Mouse (Mus musculus) inflammation-experienced regulatory T-cells, adult 6 months (primary cell): ENCODE measurements at regions not wholly inside any gene's neighbourhood (a gene's known extent, or its start where the extent isn't known, plus 50 kb on each side); places are given as distances from the start of the nearest gene placed in this dataset.

Source experiments
- ATAC-seq: one replicate; pipeline ENCODE4 v1.8.0; 2017

GRCm38 (mm10) chr3:83556788-83557515 lies 209.2 kb upstream of the Sfrp2 start:
- ATAC-seq: no peak

- no peak for ATAC-seq
These were observed 204.1 kb upstream of the Sfrp2 start for GRCm38 (mm10) chr3:83562026-83562425.

- ATAC-seq: no peak
These were observed 190.6 kb upstream of the Sfrp2 start for GRCm38 (mm10) chr3:83575526-83575925.

GRCm38 (mm10) chr3:83576155-83576554 lies 190.0 kb upstream of the Sfrp2 start:
- ATAC-seq: no peak

GRCm38 (mm10) chr3:83580766-83581165 lies 185.4 kb upstream of the Sfrp2 start:
- ATAC-seq: no peak

- ATAC-seq: no peak
These were observed 183.9 kb upstream of the Sfrp2 start for GRCm38 (mm10) chr3:83582256-83582655.

- ATAC-seq: no peak
These were observed 182.9 kb upstream of the Sfrp2 start for GRCm38 (mm10) chr3:83583071-83583672.

- no peak for ATAC-seq
These were observed 180.0 kb upstream of the Sfrp2 start for GRCm38 (mm10) chr3:83586086-83586485.

GRCm38 (mm10) chr3:83586551-83586950 lies 179.6 kb upstream of the Sfrp2 start:
- no peak for ATAC-seq

GRCm38 (mm10) chr3:83589127-83589526 lies 177.0 kb upstream of the Sfrp2 start:
- no peak for ATAC-seq

GRCm38 (mm10) chr3:83591206-83591605 lies 174.9 kb upstream of the Sfrp2 start:
- ATAC-seq: no peak

- ATAC-seq: no peak
These were observed 172.8 kb upstream of the Sfrp2 start for GRCm38 (mm10) chr3:83593321-83593720.

GRCm38 (mm10) chr3:83601506-83601905 lies 164.6 kb upstream of the Sfrp2 start:
- ATAC-seq: no peak

- ATAC-seq: no peak
These were observed 156.9 kb upstream of the Sfrp2 start for GRCm38 (mm10) chr3:83609095-83609770.

- ATAC-seq: no peak
These were observed 145.7 kb upstream of the Sfrp2 start for GRCm38 (mm10) chr3:83620435-83620834.

- ATAC-seq: no peak
These were observed 133.1 kb upstream of the Sfrp2 start for GRCm38 (mm10) chr3:83633032-83633431.

- ATAC-seq: no peak
These were observed 125.7 kb upstream of the Sfrp2 start for GRCm38 (mm10) chr3:83640433-83640832.

GRCm38 (mm10) chr3:83663716-83664115 lies 102.4 kb upstream of the Sfrp2 start:
- ATAC-seq: no peak

GRCm38 (mm10) chr3:83676147-83676546 lies 90.0 kb upstream of the Sfrp2 start:
- no peak for ATAC-seq

- no peak for ATAC-seq
These were observed 79.5 kb upstream of the Sfrp2 start for GRCm38 (mm10) chr3:83686611-83687010.

GRCm38 (mm10) chr3:83687503-83687902 lies 78.6 kb upstream of the Sfrp2 start:
- no peak for ATAC-seq

- no peak for ATAC-seq
These were observed 76.8 kb upstream of the Sfrp2 start for GRCm38 (mm10) chr3:83689068-83689976.

- ATAC-seq: no peak
These were observed 71.6 kb upstream of the Sfrp2 start for GRCm38 (mm10) chr3:83694505-83694904.
